Mouse (Mus musculus): ENCODE measurements around the gene Desi1. TPM values are rescaled to one million over a fixed set of nuclear protein-coding genes. Genes with fewer than 3 reads are reported as not detected.
A peak's percentile ranks its signal among the peaks of the same experiment; 100 is the strongest.

Desi1 gene
- polyA plus RNA-seq, 2 experiments, result 26.3 to 30.5 TPM

DNA sequence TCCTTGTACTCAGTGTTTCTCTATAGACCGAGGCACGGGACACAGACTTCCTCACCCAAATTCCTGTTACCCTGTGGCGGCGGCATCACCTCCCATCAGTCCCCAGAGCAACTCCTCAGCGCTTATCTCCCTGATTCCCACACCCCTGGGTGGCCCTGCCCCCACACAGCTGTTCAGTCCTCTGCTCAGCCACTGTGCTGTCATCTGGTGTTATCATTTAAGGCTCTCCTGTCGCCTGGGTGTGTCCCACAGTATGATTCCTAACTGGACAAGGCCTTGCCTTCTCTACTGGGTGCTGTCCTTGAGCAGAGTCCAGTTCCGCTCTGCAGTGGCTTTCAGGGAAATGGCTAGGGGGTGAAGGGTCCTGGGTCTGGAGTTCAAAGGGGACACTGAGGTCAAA is 43.1 kb downstream of the Desi1 start:
- ATAC-seq (ENCODE audit: low FRiP score, low read depth), result no peak
- H3K27ac ChIP-seq (replicated peaks; ENCODE audit: low read depth, low read length), result no peak overlapping the region
- no peaks in the 10 kb centered on the region for H3K27me3 ChIP-seq (ENCODE audit: control insufficient read depth, insufficient read depth, low read length)
- DNase-seq (ENCODE audit: low spot score), result no peak
- no peaks in the 10 kb centered on the region for H3K9me3 ChIP-seq (ENCODE audit: control insufficient read depth, low read length)
- peaks cover 24% of the 10 kb centered on the region for H3K36me3 ChIP-seq (ENCODE audit: control insufficient read depth, insufficient read depth, low read length)
- WGBS, result 54% methylated on average over 7 of the region's 7 CpGs
- no peak overlapping the region for H3K4me2 ChIP-seq (replicated peaks; ENCODE audit: low read depth, low read length, severe bottlenecking)
- no peak overlapping the region for H3K4me3 ChIP-seq (replicated peaks; ENCODE audit: low read length)
- H3K9ac ChIP-seq (ENCODE audit: low read depth, low read length, severe bottlenecking), result no peak overlapping the region
- H3K4me1 ChIP-seq (ENCODE audit: control insufficient read depth, insufficient read depth, low read length), result no peaks in the 10 kb centered on the region
- no peak for TF ChIP-seq POLR2A (IDR thresholded peaks at IDR 0.05; ENCODE audit: borderline replicate concordance, extremely low read depth, insufficient read depth, insufficient read length)

DNA sequence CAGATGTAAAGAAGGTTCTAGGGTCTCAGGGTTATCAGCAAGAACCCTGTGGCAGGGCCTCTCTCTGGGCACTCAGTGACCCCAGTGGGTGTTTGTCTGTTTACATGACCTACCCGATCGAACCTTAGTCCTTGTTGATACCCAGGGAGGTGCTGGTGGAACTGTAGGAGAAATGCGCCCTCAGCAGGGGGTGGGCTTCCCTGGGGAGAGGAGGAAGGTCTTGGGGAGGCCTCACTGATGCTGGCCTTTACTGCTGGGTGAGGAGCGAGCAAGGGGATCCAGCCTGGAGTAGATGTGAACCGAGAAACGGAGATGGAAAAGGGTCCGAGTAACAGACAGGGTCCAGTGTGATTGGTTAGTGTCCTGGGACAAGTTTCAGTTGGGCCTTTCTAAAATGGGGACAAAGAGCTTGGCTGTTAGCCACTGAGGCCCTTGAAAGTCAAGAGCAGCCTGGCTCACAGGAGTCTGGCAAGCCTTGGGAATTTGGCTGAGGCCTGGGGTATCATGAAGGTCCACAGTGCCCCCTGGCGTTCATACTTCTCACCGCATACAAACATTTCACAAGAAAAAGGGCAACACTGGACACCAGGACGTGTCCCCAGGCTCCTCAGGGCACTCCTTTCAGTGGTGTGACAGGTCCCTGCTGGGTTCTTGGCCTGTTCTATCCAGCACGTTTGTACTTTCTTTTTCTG is 44.1 kb downstream of the Desi1 start:
- peaks cover 14% of the 10 kb centered on the region for H3K36me3 ChIP-seq (ENCODE audit: control insufficient read depth, insufficient read depth, low read length)
- DNase-seq (ENCODE audit: low spot score) (peak; percentile 92), ATAC-seq (ENCODE audit: low FRiP score, low read depth) (peak; percentile 82)
- H3K27ac ChIP-seq (replicated peaks; ENCODE audit: low read depth, low read length), result no peak overlapping the region
- no peak overlapping the region for H3K4me2 ChIP-seq (replicated peaks; ENCODE audit: low read depth, low read length, severe bottlenecking)
- no peaks in the 10 kb centered on the region for H3K9me3 ChIP-seq (ENCODE audit: control insufficient read depth, low read length)
- H3K9ac ChIP-seq (ENCODE audit: low read depth, low read length, severe bottlenecking), result no peak overlapping the region
- no peaks in the 10 kb centered on the region for H3K4me1 ChIP-seq (ENCODE audit: control insufficient read depth, insufficient read depth, low read length)
- WGBS, result 51% methylated on average over 11 of the region's 11 CpGs
- H3K27me3 ChIP-seq (ENCODE audit: control insufficient read depth, insufficient read depth, low read length), result no peaks in the 10 kb centered on the region
- no peak overlapping the region for H3K4me3 ChIP-seq (replicated peaks; ENCODE audit: low read length)
- no peak for TF ChIP-seq POLR2A (IDR thresholded peaks at IDR 0.05; ENCODE audit: borderline replicate concordance, extremely low read depth, insufficient read depth, insufficient read length)

DNA sequence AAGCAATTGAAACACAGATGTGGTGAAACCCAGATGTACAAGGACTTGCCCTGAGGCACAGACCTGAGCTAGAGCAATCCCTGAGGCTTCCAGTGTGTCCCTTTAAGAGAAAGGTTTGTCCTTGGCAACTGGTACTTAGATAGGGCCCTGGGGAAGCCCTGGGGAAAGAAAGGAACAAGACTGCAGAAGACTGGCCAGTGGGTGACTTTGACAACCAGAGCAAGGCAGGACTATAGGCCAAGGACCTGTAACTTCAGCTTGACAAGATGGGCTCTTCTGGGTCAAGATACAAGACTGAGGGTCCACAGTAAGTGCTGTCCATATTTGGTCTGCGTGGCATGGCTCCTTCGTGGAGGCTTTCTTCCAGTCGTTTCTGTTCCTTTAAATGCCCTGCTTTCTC is 46.0 kb downstream of the Desi1 start, which contains the start of gene Xrcc6:
Gene Xrcc6, plus strand, starts transcription at position 190 of the 400 bp plus-strand sequence.
- H3K9ac ChIP-seq (ENCODE audit: low read depth, low read length, severe bottlenecking), result no peak within 1 kb of the TSS
- no peak within 1 kb of the TSS for H3K4me3 ChIP-seq (replicated peaks; ENCODE audit: low read length)
- ATAC-seq (ENCODE audit: low FRiP score, low read depth), result no peak
- H3K4me1 ChIP-seq (ENCODE audit: control insufficient read depth, insufficient read depth, low read length), result no peaks in the 10 kb centered on the region
- no peak within 1 kb of the TSS for H3K27ac ChIP-seq (replicated peaks; ENCODE audit: low read depth, low read length)
- no peaks in the 10 kb centered on the region for H3K36me3 ChIP-seq (ENCODE audit: control insufficient read depth, insufficient read depth, low read length)
- no peaks in the 10 kb centered on the region for H3K9me3 ChIP-seq (ENCODE audit: control insufficient read depth, low read length)
- no peak for TF ChIP-seq POLR2A (IDR thresholded peaks at IDR 0.05; ENCODE audit: borderline replicate concordance, extremely low read depth, insufficient read depth, insufficient read length)
- no peaks in the 10 kb centered on the region for H3K27me3 ChIP-seq (ENCODE audit: control insufficient read depth, insufficient read depth, low read length)
- 89% methylated on average over 3 of the region's 3 CpGs for WGBS
- DNase-seq (ENCODE audit: low spot score), result no peak
- no peak within 1 kb of the TSS for H3K4me2 ChIP-seq (replicated peaks; ENCODE audit: low read depth, low read length, severe bottlenecking)

DNA sequence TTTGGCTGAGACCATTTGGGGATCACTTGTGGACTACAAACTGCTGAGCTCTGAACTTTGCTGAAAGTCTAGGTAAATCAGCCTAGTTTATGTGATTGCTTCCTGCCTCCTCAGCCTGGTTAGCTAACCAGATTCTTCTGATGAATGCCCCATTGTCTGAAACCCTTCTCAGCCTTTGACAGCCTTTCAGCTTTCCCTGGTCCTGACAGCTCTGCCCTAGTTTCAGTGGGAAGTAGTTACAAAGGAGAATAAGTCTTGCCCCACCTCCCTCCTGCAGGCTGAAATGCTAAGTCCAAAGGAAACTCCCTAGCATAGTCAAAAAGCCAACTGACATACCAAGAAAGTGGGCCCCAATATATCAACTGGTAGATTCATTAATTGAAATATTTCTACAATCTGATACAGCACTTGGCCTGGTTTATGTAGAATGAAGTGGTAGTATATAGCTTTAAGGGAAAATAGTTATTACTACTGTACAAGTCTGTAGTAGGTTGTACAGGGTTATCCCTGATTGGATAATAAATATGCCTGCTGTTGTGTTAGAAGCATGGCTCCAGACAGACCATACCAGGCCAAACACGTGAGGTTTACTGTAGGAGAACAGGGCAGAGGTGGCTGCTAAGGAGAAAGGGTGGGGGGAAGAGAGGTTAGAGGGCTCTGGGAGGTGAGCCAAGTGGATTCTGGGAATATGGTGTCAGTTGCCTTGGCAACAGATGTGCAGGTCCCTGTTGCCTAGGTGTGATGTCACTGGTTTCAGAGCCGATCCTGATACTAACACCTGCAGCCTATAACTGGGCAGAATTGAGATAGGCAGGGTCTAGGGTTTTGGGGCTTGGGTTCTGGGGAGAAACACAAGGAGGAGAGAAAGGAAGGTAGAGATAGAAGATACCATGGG is 48.1 kb downstream of the Desi1 start:
- Histone ChIP-seq H3K9ac (ENCODE audit: low read depth, low read length, severe bottlenecking) (no peak overlapping the region), H3K4me2 (replicated peaks; ENCODE audit: low read depth, low read length, severe bottlenecking) (no peak overlapping the region), H3K27me3 (ENCODE audit: control insufficient read depth, insufficient read depth, low read length) (no peaks in the 10 kb centered on the region), H3K4me3 (replicated peaks; ENCODE audit: low read length) (no peak overlapping the region), H3K27ac (replicated peaks; ENCODE audit: low read depth, low read length) (no peak overlapping the region), H3K9me3 (ENCODE audit: control insufficient read depth, low read length) (no peaks in the 10 kb centered on the region), H3K4me1 (ENCODE audit: control insufficient read depth, insufficient read depth, low read length) (no peaks in the 10 kb centered on the region), H3K36me3 (ENCODE audit: control insufficient read depth, insufficient read depth, low read length) (no peaks in the 10 kb centered on the region)
- DNase-seq (ENCODE audit: low spot score) (no peak), ATAC-seq (ENCODE audit: low FRiP score, low read depth) (no peak)
- 56% methylated on average over 2 of the region's 2 CpGs for WGBS
- no peak for TF ChIP-seq POLR2A (IDR thresholded peaks at IDR 0.05; ENCODE audit: borderline replicate concordance, extremely low read depth, insufficient read depth, insufficient read length)

DNA sequence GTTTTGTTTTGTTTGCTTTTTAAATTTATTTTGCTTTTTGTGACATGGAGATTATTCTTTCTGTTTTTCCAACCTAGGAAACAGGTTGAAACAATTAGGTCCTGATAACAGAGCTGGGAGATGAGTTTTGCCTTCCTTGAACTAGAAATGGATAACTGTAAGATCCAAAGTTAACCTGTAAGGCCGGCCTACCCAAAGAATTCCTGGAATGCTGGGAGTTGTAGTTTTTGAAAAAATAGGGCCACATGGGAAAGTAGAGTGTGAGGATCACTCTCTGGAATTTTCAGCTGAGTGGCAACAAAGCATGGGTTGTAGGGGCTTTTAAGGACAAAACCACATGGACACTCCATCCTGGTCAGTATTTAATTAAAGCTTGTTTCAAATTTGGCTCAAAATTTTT is 51.5 kb downstream of the Desi1 start:
- DNase-seq (ENCODE audit: low spot score) (no peak), ATAC-seq (ENCODE audit: low FRiP score, low read depth) (no peak)
- Histone ChIP-seq H3K27me3 (ENCODE audit: control insufficient read depth, insufficient read depth, low read length) (no peaks in the 10 kb centered on the region), H3K4me1 (ENCODE audit: control insufficient read depth, insufficient read depth, low read length) (no peaks in the 10 kb centered on the region), H3K27ac (replicated peaks; ENCODE audit: low read depth, low read length) (no peak overlapping the region), H3K4me2 (replicated peaks; ENCODE audit: low read depth, low read length, severe bottlenecking) (no peak overlapping the region), H3K9ac (ENCODE audit: low read depth, low read length, severe bottlenecking) (no peak overlapping the region), H3K4me3 (replicated peaks; ENCODE audit: low read length) (no peak overlapping the region), H3K9me3 (ENCODE audit: control insufficient read depth, low read length) (no peaks in the 10 kb centered on the region), H3K36me3 (ENCODE audit: control insufficient read depth, insufficient read depth, low read length) (no peaks in the 10 kb centered on the region)
- no peak for TF ChIP-seq POLR2A (IDR thresholded peaks at IDR 0.05; ENCODE audit: borderline replicate concordance, extremely low read depth, insufficient read depth, insufficient read length)
- 47% methylated on average over 1 of the region's 1 CpGs for WGBS

All from limb, embryonic 14.5 days (tissue).